Mouse (Mus musculus) bone marrow macrophage, adult 2 months (primary cell): Measurements from ENCODE around the gene Suco.

ENCODE experiments used
- CTCF ChIP-seq: IDR thresholded peaks from 2 replicates; pipeline ENCODE4 v1.5.1; 2012; ENCODE audit warnings: low read depth, mild to moderate bottlenecking, low read length, moderate library complexity
- POLR2A ChIP-seq: IDR thresholded peaks from 2 replicates; pipeline ENCODE4 v1.6.1; 2012; ENCODE audit warnings: mild to moderate bottlenecking, low read depth, low read length, borderline replicate concordance

GRCm38 (mm10) chr1:161804541-161804971 lies 71.9 kb downstream of the Suco start:
- TF ChIP-seq CTCF (no peak), POLR2A (no peak)
